Mouse (Mus musculus) thymus, adult 2 months (tissue): ENCODE measurements around the gene Cog1.

Source experiments
- CTCF ChIP-seq: fragments of 200-500 bp; IDR thresholded peaks from 2 replicates; pipeline ENCODE4 v1.5.1; 2012; ENCODE audit warnings: mild to moderate bottlenecking, control low read depth, low read length, moderate library complexity, borderline replicate concordance; ENCODE audit not compliant: control insufficient read depth, poor library complexity, insufficient read depth; ENCODE audit errors: extremely low read depth
- POLR2A ChIP-seq: fragments of 200-500 bp; IDR thresholded peaks from 2 replicates; pipeline ENCODE4 v1.6.1; 2012; ENCODE audit warnings: mild to moderate bottlenecking, low read length, control low read depth, moderate library complexity; ENCODE audit not compliant: control insufficient read depth, poor library complexity, insufficient read depth; ENCODE audit errors: extremely low read depth

DNA sequence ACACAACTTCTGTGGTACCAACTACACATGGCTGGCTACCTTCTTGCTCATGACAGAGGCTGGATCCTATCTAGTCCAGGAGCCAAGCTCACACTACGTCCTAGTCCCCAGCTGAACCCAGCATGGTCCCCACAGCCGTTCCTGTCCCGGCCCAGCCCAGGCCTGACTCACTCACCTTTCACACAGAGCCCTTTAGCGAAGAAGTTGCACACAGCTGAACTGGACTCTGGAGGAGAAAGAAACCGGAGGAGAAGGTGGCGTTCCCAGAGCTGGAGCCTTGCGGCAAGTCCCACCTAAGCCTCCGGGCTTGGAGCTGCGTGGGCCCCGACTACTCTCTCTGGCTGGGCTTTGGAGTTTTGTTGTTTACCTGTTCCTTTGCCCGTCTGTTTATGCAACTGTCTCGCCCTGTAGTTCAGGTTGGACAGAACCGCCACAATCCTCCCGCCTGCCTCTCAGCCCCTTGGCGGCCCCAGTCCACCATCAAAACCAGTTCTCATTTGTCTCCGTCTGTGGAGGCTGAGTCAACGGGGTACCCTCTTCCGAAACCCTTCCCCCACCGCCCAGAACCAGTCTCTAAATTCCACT is 59.8 kb downstream of the Cog1 start:
- TF ChIP-seq POLR2A (no peak), CTCF (no peak)
